Mouse (Mus musculus): ENCODE data around the gene Aff1. TPM values are rescaled to one million over a fixed set of nuclear protein-coding genes. Genes with fewer than 3 reads are reported as not detected.

Gene Aff1
- total and polyA plus RNA-seq, 3 experiments: 10.5 to 46.9 (median 37.4) TPM

- H3K9ac ChIP-seq (ENCODE audit: low read depth, low read length): peak overlapping the region; percentile 97
- H3K27me3 ChIP-seq (ENCODE audit: control insufficient read depth, insufficient read depth, low read length): no peaks in the 10 kb centered on the region
- 1% methylated on average over 40 of the region's 42 CpGs for WGBS
- H3K36me3 ChIP-seq (ENCODE audit: control insufficient read depth, insufficient read depth, low read length): peaks cover 9% of the 10 kb centered on the region
- no peak for TF ChIP-seq POLR2A (IDR thresholded peaks at IDR 0.05; ENCODE audit: insufficient read depth, low read depth, low read length)
- TF ChIP-seq CTCF (IDR thresholded peaks at IDR 0.05): no peak
- TF ChIP-seq EP300 (IDR thresholded peaks at IDR 0.05; ENCODE audit: insufficient read depth, low read depth, low read length): no peak
- 0 out of 2 replicates have a peak, but pooled peaks cover 2% of the 10 kb centered on the region for H3K79me2 ChIP-seq (replicated peaks; ENCODE audit: control insufficient read depth, insufficient read depth, low read length)
- intact Hi-C loops (cut with DNase I): loop anchor here (1.0 to 5.0 kb wide), 2 partner anchors 19 to 33 kb away; no protein-coding TSS in a partner anchor
- H3K4me3 ChIP-seq: peak overlapping the region; percentile 96
- H3K27ac ChIP-seq: peak overlapping the region; percentile 100
- H3K4me1 ChIP-seq (ENCODE audit: control insufficient read depth, insufficient read depth, low read length): peaks cover 19% of the 10 kb centered on the region
- peak; percentile 62 to 67 for DNase-seq
Observed at GRCm38 (mm10) chr5:103754330-103755134, 62.4 kb downstream of the Aff1 start.

- intact Hi-C loops (cut with DNase I): no loop called here
- 27% methylated on average over 3 of the region's 3 CpGs for WGBS
- H3K4me1 ChIP-seq (ENCODE audit: control insufficient read depth, insufficient read depth, low read length): peaks cover 19% of the 10 kb centered on the region
- H3K79me2 ChIP-seq (replicated peaks; ENCODE audit: control insufficient read depth, insufficient read depth, low read length): 0 out of 2 replicates have a peak, but pooled peaks cover 2% of the 10 kb centered on the region
- no peak for DNase-seq
- peak overlapping the region; percentile 72 for H3K9ac ChIP-seq (ENCODE audit: low read depth, low read length)
- H3K27me3 ChIP-seq (ENCODE audit: control insufficient read depth, insufficient read depth, low read length): no peaks in the 10 kb centered on the region
- no peak for TF ChIP-seq CTCF (IDR thresholded peaks at IDR 0.05)
- no peak for TF ChIP-seq POLR2A (IDR thresholded peaks at IDR 0.05; ENCODE audit: insufficient read depth, low read depth, low read length)
- no peak for TF ChIP-seq EP300 (IDR thresholded peaks at IDR 0.05; ENCODE audit: insufficient read depth, low read depth, low read length)
- H3K27ac ChIP-seq: peak overlapping the region; percentile 100
- peak overlapping the region; percentile 96 for H3K4me3 ChIP-seq
- H3K36me3 ChIP-seq (ENCODE audit: control insufficient read depth, insufficient read depth, low read length): peaks cover 9% of the 10 kb centered on the region
Observed at GRCm38 (mm10) chr5:103755135-103755487, 62.9 kb downstream of the Aff1 start.

GRCm38 (mm10) chr5:103756231-103756714, 64.1 kb downstream of the Aff1 start:
- DNase-seq: peak in 1 of 2 experiments; percentile 28
- no peak for TF ChIP-seq EP300 (IDR thresholded peaks at IDR 0.05; ENCODE audit: insufficient read depth, low read depth, low read length)
- no peak for TF ChIP-seq POLR2A (IDR thresholded peaks at IDR 0.05; ENCODE audit: insufficient read depth, low read depth, low read length)
- TF ChIP-seq CTCF (IDR thresholded peaks at IDR 0.05): no peak
- WGBS: 44% methylated on average over 6 of the region's 6 CpGs
- intact Hi-C loops (cut with DNase I): no loop called here
- H3K27ac ChIP-seq: no peak overlapping the region; the same call in 1 of the 2 replicates
- H3K36me3 ChIP-seq (ENCODE audit: control insufficient read depth, insufficient read depth, low read length): peaks cover 9% of the 10 kb centered on the region
- no peaks in the 10 kb centered on the region for H3K27me3 ChIP-seq (ENCODE audit: control insufficient read depth, insufficient read depth, low read length)
- H3K4me1 ChIP-seq (ENCODE audit: control insufficient read depth, insufficient read depth, low read length): peaks cover 22% of the 10 kb centered on the region
- H3K79me2 ChIP-seq (replicated peaks; ENCODE audit: control insufficient read depth, insufficient read depth, low read length): 0 out of 2 replicates have a peak, but pooled peaks cover 2% of the 10 kb centered on the region
- H3K9ac ChIP-seq (ENCODE audit: low read depth, low read length): no peak overlapping the region
- no peak overlapping the region for H3K4me3 ChIP-seq

GRCm38 (mm10) chr5:103758491-103758890, 66.3 kb downstream of the Aff1 start:
- intact Hi-C loops (cut with DNase I): no loop called here
- DNase-seq: peak in 1 of 2 experiments; percentile 33
- TF ChIP-seq CTCF (IDR thresholded peaks at IDR 0.05) (no peak), EP300 (IDR thresholded peaks at IDR 0.05; ENCODE audit: insufficient read depth, low read depth, low read length) (no peak), POLR2A (IDR thresholded peaks at IDR 0.05; ENCODE audit: insufficient read depth, low read depth, low read length) (no peak)
- H3K36me3 ChIP-seq (ENCODE audit: control insufficient read depth, insufficient read depth, low read length): peaks cover 14% of the 10 kb centered on the region
- 0 out of 2 replicates have a peak, but pooled peaks cover 4% of the 10 kb centered on the region for H3K79me2 ChIP-seq (replicated peaks; ENCODE audit: control insufficient read depth, insufficient read depth, low read length)
- peaks cover 28% of the 10 kb centered on the region for H3K4me1 ChIP-seq (ENCODE audit: control insufficient read depth, insufficient read depth, low read length)
- peak overlapping the region; percentile 34; the same call in 1 of the 2 replicates for H3K27ac ChIP-seq
- WGBS: 14% methylated on average over 4 of the region's 4 CpGs
- H3K4me3 ChIP-seq: no peak overlapping the region
- no peak overlapping the region for H3K9ac ChIP-seq (ENCODE audit: low read depth, low read length)
- no peaks in the 10 kb centered on the region for H3K27me3 ChIP-seq (ENCODE audit: control insufficient read depth, insufficient read depth, low read length)

- no peaks in the 10 kb centered on the region for H3K27me3 ChIP-seq (ENCODE audit: control insufficient read depth, insufficient read depth, low read length)
- H3K36me3 ChIP-seq (ENCODE audit: control insufficient read depth, insufficient read depth, low read length): peaks cover 14% of the 10 kb centered on the region
- WGBS: 52% methylated on average over 14 of the region's 14 CpGs
- H3K79me2 ChIP-seq (replicated peaks; ENCODE audit: control insufficient read depth, insufficient read depth, low read length): 0 out of 2 replicates have a peak, but pooled peaks cover 5% of the 10 kb centered on the region
- peak overlapping the region; percentile 49 for H3K4me3 ChIP-seq
- peak overlapping the region; percentile 21 for H3K9ac ChIP-seq (ENCODE audit: low read depth, low read length)
- peak in 1 of 2 experiments; percentile 31 for DNase-seq
- TF ChIP-seq CTCF (IDR thresholded peaks at IDR 0.05) (no peak), POLR2A (IDR thresholded peaks at IDR 0.05; ENCODE audit: insufficient read depth, low read depth, low read length) (no peak), EP300 (IDR thresholded peaks at IDR 0.05; ENCODE audit: insufficient read depth, low read depth, low read length) (no peak)
- peaks cover 28% of the 10 kb centered on the region for H3K4me1 ChIP-seq (ENCODE audit: control insufficient read depth, insufficient read depth, low read length)
- intact Hi-C loops (cut with DNase I): no loop called here
- peak overlapping the region; percentile 83 for H3K27ac ChIP-seq
Observed at GRCm38 (mm10) chr5:103759489-103760424, 67.6 kb downstream of the Aff1 start.
